In the genomic region with DNA sequence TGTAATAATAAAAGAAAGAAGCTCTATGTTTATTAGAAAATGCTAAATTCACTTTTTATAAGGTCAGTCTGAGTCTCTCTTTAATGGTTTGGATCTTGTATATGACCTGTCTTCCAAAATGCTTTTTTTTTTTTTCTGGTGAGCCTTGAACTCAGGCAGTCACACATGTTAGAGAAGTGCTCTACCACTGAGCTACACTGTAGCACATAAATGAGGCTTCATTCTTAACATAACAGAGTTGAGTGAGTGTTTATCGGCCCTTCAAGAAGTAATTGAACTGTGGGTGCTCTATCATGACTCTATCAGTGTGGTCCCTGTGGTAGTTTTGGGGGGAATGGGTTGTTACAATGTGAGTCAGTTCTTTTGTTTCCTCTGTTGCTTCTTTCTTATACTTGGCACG, we compare ENCODE assay signal across 31 mouse cellular contexts.
"Had no signal": no experiment of that assay in that cellular context is flagged by ENCODE, and none has a peak within 500 bp of the region (broad histone marks: within the 10 kb centered on the region; RNA-seq: fewer than 3 reads in every experiment).

No protein-coding gene starts in this region.

- H3K4me1 ChIP-seq: limb, embryonic 10.5 days; limb, embryonic 12.5 days; limb, embryonic 13.5 days; limb, embryonic 15.5 days; liver, embryonic 15.5 days; lung, embryonic 15.5 days; midbrain, embryonic 10.5 days; midbrain, embryonic 12.5 days; midbrain, embryonic 13.5 days; midbrain, embryonic 15.5 days had no signal

- ATAC-seq: liver, embryonic 12.5 days; liver, postnatal 0 days; lung, postnatal 0 days; midbrain, embryonic 13.5 days; midbrain, embryonic 15.5 days; midbrain, embryonic 16.5 days had no signal

- H3K9ac ChIP-seq: limb, embryonic 12.5 days; limb, embryonic 13.5 days; limb, embryonic 15.5 days; liver, embryonic 12.5 days; liver, embryonic 13.5 days; liver, embryonic 14.5 days; liver, embryonic 15.5 days; liver, postnatal 0 days; lung, embryonic 14.5 days; lung, embryonic 15.5 days; midbrain, embryonic 12.5 days; midbrain, embryonic 13.5 days; midbrain, embryonic 15.5 days had no signal

- H3K4me2 ChIP-seq: limb, embryonic 12.5 days; limb, embryonic 13.5 days; limb, embryonic 15.5 days; liver, embryonic 11.5 days; liver, embryonic 12.5 days; liver, embryonic 13.5 days; liver, embryonic 15.5 days; lung, embryonic 14.5 days; lung, embryonic 15.5 days; midbrain, embryonic 11.5 days; midbrain, embryonic 12.5 days; midbrain, embryonic 13.5 days; midbrain, embryonic 15.5 days had no signal

- H3K36me3 ChIP-seq: limb, embryonic 10.5 days; limb, embryonic 12.5 days; limb, embryonic 13.5 days; limb, embryonic 15.5 days; liver, embryonic 12.5 days; liver, embryonic 13.5 days; liver, embryonic 15.5 days; lung, embryonic 15.5 days; midbrain, embryonic 10.5 days; midbrain, embryonic 12.5 days; midbrain, embryonic 13.5 days; midbrain, embryonic 15.5 days had no signal

- H3K9me3 ChIP-seq: limb, embryonic 10.5 days; limb, embryonic 12.5 days; limb, embryonic 13.5 days; limb, embryonic 15.5 days; liver, embryonic 12.5 days; liver, embryonic 13.5 days; liver, embryonic 15.5 days; lung, embryonic 15.5 days; megakaryocyte, embryonic 14.5 days; midbrain, embryonic 10.5 days; midbrain, embryonic 12.5 days; midbrain, embryonic 13.5 days; midbrain, embryonic 15.5 days had no signal

- H3K27me3 ChIP-seq: limb, embryonic 12.5 days; limb, embryonic 13.5 days; limb, embryonic 15.5 days; liver, embryonic 12.5 days; liver, embryonic 13.5 days; liver, embryonic 15.5 days; lung, embryonic 15.5 days; midbrain, embryonic 12.5 days; midbrain, embryonic 15.5 days had no signal

- H3K27ac ChIP-seq: limb, embryonic 10.5 days; limb, embryonic 12.5 days; limb, embryonic 13.5 days; limb, embryonic 15.5 days; liver, embryonic 12.5 days; liver, embryonic 13.5 days; liver, embryonic 14.5 days; liver, embryonic 15.5 days; lung, embryonic 15.5 days; macrophage; midbrain, embryonic 10.5 days; midbrain, embryonic 12.5 days; midbrain, embryonic 13.5 days; midbrain, embryonic 15.5 days had no signal

- H3K4me3 ChIP-seq: limb, embryonic 10.5 days; limb, embryonic 12.5 days; limb, embryonic 13.5 days; limb, embryonic 15.5 days; liver, embryonic 12.5 days; liver, embryonic 13.5 days; liver, embryonic 15.5 days; lung, embryonic 15.5 days; megakaryocyte, embryonic 14.5 days; midbrain, embryonic 10.5 days; midbrain, embryonic 12.5 days; midbrain, embryonic 13.5 days; midbrain, embryonic 15.5 days; myocyte had no signal

- DNase-seq: left cerebral cortex, postnatal 4 days; liver; liver, embryonic 13.5 days; liver, postnatal 0 days; lung, adult 18-20 months; lung, adult 2 months; lung, embryonic 14.5 days; lung, postnatal 10 days; lung, postnatal 14 days; lung, postnatal 36 days; lung, postnatal 4 days; midbrain, embryonic 14.5 days had no signal
